Mouse (Mus musculus): Measurements from ENCODE around the gene Trpm8.

The Trpm8 gene

GRCm38 (mm10) chr1:88247660-88248059, 29.8 kb upstream of the Trpm8 start:
- in situ Hi-C loops (cut with MboI): no loop called here

- in situ Hi-C loops (cut with MboI): no loop called here
These were observed 28.8 kb upstream of the Trpm8 start for GRCm38 (mm10) chr1:88248658-88249057.

DNA sequence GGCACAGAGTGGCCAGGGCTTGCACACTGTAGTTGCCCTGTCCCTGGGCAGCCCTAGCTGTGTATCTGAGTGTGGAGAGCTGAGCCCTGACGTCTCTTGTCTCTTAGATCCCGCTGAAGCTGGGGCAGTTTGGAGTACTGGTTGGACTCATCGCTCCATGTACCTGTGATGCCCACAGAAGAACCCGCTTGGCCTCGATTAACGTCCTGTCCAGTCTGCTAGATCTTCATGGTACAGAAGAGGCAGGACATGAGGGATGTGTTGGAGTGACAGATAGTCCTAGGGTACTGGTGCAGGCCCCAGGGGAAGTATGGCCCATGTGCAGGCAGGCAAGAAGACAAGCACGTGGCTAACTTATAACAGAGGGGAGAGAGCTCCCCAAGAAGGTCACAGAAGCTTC, 27.9 kb upstream of the Trpm8 start:
- in situ Hi-C loops (cut with MboI): no loop called here

GRCm38 (mm10) chr1:88250023-88250422, 27.4 kb upstream of the Trpm8 start:
- in situ Hi-C loops (cut with MboI): no loop called here

DNA sequence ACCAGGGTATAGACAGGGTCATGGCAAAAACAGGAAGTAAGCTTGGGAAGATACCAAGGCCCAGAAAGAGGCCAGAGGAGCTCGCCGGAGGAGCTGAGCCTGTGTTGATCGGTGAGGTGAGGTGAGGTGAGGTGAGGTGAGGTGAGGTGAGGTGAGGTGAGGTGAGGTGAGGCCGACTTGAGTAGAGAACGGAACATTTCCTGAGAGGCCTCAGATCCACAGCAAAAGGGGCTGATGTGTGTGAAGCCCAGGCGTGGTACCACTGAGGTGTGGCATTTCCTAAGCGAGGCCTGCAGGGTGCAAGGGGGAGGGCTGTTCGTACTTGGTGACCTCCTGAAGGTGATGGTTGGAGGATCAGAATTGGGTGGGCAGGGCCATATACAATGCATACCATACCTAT, 24.4 kb upstream of the Trpm8 start:
- in situ Hi-C loops (cut with MboI): no loop called here

DNA sequence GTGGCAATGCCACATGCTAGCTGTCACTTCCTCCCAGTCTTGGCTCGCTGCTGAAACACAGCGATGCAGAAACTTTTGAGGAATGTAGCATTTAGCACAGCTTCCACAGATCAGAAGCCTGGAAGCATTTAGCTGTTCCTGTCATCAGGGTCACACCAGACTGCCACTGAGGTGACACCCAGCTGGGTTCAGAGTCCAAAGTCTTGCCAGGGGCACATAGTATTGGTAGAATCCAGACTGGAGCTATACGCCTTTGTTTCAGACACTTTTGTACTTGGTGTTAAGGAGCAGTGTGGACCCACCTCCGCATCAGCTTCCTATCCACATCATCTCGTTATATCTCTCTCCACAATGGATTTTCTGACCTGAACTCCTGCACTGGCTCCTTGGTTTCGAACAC, 23.9 kb upstream of the Trpm8 start:
- in situ Hi-C loops (cut with MboI): no loop called here

DNA sequence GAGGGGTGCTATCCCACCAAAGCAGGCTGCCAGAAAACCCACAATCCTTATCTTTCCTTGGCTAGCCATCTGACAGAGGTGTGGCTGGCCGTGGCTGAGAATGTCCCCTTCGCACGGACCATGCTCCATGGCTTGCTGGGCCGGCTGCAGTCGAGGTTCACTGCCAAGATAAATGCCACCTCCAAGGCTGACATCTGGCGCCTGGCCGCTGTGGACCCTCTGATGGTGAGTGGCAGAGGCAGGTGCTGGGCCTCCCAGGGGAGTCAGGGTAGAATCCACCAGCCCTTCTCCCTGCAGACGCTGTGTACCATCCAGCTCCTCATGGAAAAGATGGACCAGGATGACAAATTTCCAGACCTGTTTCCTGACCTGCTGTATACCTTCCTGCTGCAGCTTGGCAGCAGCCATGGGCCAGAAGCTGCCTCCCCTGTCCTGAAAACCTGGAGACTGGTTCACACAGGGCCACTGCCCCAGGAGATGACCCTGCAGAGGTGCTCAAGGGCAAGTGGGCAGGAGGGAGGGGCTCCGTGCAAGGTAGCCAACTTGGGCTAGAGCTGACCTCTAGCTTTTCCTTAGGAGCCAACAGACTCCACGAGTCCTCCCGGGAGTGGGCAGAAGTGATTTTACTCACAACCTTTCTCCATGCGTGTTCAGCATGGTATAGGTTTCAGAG, 22.5 kb upstream of the Trpm8 start:
- in situ Hi-C loops (cut with MboI): no loop called here

DNA sequence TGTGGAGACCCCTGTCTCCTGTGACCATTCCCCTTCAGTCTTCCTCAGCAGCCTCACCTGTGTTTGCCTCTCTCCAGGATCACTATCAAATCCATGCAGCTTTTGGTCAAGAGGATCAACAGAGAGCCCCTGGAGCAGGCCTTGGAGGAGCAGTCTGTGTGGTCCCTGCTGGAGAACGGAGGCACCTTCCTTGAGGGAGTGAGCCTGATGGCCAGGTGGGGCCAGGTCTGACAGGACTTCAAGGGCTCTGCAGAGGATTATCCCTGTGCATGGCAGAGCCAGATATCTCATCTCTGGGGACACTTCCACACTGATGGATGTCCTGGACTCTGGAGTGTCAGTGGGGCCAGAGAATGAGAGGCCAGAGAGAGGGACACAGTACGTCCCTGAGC, 22.0 kb upstream of the Trpm8 start:
- in situ Hi-C loops (cut with MboI): no loop called here

DNA sequence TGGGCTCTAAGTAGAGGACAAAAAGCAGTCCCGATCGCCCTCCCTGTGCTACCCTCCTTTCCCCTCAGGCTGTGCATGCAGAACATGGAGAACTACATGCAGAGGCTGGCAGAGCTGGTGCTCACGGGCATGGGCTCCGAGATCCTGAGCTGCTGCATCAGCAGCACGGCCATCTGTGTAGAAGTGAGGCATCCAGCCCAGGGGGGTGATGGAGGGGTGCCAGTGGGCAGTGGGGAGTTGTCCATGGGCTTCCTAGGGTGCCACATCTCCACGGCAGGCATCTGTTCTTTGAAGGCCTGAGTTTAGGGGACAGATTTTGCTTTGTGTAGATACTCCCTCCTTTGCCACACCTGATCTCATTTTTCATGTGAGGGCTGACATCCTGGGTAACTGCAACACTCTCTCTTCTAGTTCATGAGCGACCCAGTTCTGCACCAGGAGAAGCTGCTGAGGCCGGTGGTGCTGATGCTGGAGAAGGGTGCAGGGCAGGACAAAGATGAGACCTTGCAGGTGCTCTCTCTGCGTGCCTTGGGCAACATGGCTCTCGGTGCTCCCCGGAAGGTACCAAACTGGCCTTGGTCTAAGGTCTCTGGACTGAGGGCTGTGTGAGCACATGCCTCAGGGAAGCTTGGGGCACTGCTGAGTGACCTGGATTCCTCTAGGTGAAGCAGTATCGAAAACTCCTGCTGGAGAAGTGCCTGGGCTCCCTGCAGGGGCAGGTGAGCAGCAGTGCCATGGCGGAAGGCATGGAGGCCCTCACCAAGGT, 21.3 kb upstream of the Trpm8 start:
- in situ Hi-C loops (cut with MboI): no loop called here

- in situ Hi-C loops (cut with MboI): no loop called here
These were observed 20.4 kb upstream of the Trpm8 start for GRCm38 (mm10) chr1:88256886-88257663.

GRCm38 (mm10) chr1:88257681-88258080, 19.8 kb upstream of the Trpm8 start:
- in situ Hi-C loops (cut with MboI): no loop called here

- in situ Hi-C loops (cut with MboI): no loop called here
These were observed 19.1 kb upstream of the Trpm8 start for GRCm38 (mm10) chr1:88258361-88258760.

GRCm38 (mm10) chr1:88258881-88259642, 18.4 kb upstream of the Trpm8 start:
- in situ Hi-C loops (cut with MboI): no loop called here

- in situ Hi-C loops (cut with MboI): no loop called here
These were observed 17.8 kb upstream of the Trpm8 start for GRCm38 (mm10) chr1:88259643-88260024.

DNA sequence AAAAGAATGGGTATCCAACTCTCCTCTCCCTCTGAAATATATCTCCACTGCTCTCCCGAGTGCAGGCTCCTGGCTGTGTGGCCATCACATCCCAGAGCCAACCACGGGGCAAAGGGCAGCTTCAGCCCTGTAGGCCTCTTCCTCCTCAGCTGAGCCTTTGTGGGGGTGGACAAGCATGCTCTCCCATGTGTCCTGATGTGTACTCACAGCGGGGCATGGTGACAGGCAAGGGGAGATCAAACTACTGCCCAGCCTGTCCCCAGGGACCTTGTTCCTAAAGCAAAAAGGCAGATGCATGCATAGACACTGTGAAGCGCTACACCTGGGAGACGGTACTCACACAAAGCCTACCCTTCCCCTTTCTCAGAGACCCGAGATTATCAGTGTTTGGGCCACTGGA, 17.3 kb upstream of the Trpm8 start:
- in situ Hi-C loops (cut with MboI): no loop called here

DNA sequence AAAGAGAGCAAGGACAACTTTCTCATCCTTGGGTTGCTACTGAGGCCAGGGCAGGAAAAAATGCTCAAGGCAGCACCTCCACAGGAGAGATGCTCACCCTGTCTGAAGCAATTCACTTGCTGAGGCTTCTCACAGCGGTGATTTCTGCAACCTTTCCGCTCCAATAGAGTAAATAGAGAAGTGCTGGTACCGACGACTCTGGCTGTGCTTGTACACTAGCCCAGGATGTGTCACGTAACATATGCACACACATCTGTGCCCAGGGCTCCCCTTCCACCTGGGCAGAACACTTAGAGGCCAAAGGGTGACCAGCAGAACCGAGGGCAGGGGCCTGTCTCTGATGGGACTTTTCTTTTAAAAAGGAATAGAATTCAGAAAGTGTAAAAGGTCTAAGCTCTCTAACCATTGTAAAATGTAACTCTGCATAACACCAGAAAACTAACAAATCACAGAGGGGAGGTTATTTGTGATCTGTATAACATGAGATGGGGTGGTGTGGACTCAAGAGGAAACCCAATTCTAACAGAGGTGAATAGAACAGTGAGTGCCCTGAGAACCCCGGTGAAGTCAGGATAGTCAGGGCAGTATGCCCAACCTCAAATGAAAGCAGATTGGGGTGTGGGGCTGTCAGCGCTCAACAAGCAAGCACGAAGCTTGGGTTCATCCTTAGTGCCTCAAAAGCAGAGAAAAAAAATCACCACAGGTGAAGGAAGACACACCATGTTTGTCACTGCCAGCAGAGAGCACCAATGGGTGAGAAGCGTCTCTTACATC, 16.7 kb upstream of the Trpm8 start:
- in situ Hi-C loops (cut with MboI): no loop called here

DNA sequence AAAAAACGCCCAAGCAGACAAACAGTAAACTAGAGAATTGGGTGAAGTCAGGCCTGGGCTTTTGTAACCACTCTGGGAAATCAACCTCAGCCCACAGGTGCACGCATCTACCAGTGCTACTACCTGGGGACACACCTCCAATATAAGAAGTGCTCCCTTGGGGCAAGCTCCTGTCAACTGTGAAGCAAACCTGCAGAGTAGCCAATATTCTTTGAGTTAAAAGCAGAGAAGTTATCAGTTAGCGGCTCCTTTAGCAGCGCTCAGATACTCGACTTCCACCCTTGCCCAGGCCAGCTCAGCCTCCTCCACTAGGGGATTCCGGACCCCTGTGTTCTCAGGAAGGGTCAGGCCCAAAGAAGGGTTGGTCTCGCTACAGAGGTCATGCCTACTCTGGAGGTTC, 15.8 kb upstream of the Trpm8 start:
- in situ Hi-C loops (cut with MboI): no loop called here

DNA sequence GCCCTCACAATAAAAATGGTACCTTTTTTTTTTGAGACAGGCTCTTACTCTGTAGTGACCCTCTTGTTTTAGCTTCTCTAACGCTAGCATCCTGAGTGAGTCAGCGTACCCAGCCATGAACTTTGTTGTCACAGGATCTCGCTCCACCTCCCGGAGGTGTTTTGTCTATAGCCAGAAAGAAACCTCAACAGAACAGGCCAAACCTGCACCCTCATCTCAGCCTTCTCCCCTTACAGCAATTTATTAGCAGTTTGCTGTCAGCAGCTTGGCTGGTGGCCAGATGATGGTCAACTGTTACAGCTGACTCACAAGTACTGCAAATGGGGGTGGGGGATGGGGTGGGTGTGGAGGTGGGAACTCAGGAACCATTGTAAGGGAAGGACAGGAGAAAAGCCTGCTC, 15.2 kb upstream of the Trpm8 start:
- in situ Hi-C loops (cut with MboI): no loop called here

DNA sequence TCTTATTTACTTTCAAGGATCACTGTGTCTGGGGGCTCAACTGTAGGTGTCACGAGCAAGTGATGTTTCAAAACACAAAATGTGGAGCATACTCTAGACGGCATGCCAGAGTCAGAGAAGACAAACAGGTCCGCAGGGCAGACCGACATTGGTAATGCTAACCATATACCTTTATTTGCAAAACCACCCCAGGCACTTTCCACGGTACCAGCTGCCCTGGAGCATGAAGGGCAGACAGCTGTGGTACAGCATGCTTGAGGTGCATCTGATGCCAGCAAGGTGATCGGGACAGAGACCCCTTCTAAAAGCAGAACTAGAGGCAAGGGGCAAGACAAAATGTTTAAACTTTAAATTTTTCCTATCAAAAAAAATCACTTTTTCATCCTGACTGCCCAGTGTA, 14.5 kb upstream of the Trpm8 start:
- in situ Hi-C loops (cut with MboI): no loop called here

GRCm38 (mm10) chr1:88263778-88264177, 13.7 kb upstream of the Trpm8 start:
- in situ Hi-C loops (cut with MboI): no loop called here

DNA sequence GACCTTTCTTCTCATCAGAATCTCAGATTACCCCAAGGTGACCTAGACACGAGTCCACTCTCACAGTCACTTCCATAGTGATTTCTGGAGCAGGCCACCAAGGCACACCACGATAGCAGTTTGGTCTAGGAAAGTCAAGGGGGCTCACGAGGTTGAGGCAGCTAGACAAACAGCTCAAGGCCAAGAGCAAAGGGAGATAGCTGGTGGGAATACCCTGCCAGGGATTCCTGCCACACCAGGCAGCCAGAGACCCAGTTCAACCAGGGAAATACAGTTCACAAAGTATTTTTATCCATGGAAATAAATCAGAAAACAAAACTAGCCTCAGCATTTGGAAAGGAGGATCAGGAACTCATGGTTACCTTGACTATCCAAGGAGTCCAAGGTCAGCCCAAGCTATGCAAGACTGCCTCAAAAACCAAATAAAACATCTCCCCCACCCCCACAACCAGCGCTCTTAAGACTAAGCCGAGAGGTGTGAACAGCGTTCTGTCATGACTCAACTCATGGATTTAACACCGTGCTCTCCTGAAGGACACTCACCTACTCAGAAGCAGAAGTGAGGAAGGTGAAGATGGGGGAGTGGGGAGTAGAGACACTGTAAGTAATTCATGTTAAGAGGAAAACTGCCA, 13.1 kb upstream of the Trpm8 start:
- in situ Hi-C loops (cut with MboI): no loop called here
